Mouse (Mus musculus): ENCODE measurements at regions not wholly inside any gene's neighbourhood (a gene's known extent, or its start where the extent isn't known, plus 50 kb on each side); places are given as distances from the start of the nearest gene placed in this dataset.
A peak's percentile ranks its signal among the peaks of the same experiment; 100 is the strongest.

DNA sequence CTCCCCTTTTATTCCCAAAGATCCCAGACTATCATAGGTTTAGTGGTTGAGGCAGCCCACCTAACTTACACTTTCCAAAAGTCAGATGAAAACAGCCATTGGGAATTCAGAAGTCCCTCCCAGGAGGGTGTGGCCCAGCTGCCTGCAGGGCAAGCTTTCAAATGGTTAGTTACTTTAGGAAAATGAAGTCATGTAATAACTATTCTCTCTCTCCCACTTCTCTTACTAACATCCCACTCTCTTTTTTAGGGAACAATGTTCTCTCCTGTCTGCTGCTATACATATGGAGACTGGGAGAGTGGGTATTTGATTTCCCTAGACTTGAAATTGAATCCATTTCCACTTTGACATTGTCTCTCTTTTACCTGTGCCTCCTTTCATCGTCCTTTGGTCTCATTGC lies 55.0 kb downstream of the Zfp648 start:
- DNase-seq (ENCODE audit: low spot score), result no peak

DNA sequence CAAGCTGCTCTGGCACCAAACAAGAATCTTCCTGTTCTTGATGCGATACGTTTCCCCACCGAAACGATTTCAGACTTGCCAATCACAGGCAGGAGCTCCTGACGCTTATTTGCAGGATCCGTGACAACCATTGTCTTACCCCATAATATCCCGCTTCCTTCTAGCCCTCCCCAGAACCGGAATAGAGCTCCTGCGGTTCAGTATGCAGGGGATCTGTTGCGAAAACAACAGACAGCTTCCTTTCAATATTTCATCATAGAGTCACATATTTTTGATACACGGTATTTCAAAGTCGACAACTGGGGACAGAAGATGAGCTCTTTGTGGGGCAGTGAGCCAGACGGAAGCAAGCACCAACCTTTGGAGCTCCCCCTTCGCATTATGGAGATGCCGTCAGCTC lies 55.8 kb downstream of the Zfp648 start:
- DNase-seq (ENCODE audit: low spot score), result no peak

- no peak for DNase-seq (ENCODE audit: low spot score)
Observed at GRCm38 (mm10) chr1:154258511-154258910, 57.5 kb downstream of the Zfp648 start.

GRCm38 (mm10) chr1:154260393-154260792 lies 59.4 kb downstream of the Zfp648 start:
- DNase-seq (ENCODE audit: low spot score), result no peak

- peak; percentile 79 for DNase-seq (ENCODE audit: low spot score)
Observed at GRCm38 (mm10) chr1:154281438-154281837, 80.5 kb downstream of the Zfp648 start.

GRCm38 (mm10) chr1:154286080-154286479 lies 85.1 kb downstream of the Zfp648 start:
- no peak for DNase-seq (ENCODE audit: low spot score)

DNA sequence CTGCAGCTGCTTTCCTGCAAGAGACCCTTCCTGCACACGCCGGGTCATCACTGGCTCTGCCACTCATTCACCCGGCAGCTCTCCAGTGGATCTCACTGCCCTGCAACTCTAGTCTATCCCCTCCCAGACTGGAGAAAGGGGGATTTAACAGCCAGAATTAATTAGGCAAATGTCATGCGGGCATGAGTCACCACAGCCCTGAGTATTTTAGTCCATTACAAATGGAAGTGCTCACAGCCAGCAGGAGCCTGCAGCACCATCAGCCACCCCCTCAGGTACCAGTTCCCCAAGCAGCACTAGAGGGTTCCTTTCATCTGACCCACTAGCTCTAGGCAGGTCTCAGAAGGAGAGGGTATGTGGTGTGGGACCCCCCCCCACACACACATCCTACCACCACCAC lies 91.7 kb downstream of the Zfp648 start:
- DNase-seq (ENCODE audit: low spot score), result no peak

- no peak for DNase-seq (ENCODE audit: low spot score)
Observed at GRCm38 (mm10) chr1:154296080-154296479, 95.1 kb downstream of the Zfp648 start.

DNA sequence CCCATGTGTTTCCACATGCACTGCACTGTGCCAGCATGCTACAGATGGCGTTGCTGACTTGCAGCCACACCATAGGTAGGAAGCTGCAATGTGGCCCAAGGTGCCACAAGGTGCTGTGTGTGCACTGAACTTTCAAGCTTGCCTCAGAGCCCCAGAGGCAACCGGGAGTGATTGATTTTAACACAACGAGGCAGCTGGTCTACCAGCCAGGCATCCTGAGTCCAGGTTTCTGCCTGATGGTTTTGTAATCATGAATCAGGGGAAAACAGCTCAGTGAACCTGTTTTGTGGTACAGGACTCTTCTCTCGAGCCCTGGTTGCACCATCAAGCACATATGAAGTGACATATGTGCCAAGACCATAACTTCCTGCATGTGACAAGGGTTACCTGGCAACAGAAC lies 98.9 kb downstream of the Zfp648 start:
- no peak for DNase-seq (ENCODE audit: low spot score)

GRCm38 (mm10) chr1:154309650-154310049 lies 108.7 kb downstream of the Zfp648 start:
- no peak for DNase-seq (ENCODE audit: low spot score)

All from embryo, embryonic 10.5 days (tissue).